Mouse (Mus musculus) MEL (cell line): ENCODE data around the gene Mfsd4b3. TPM values are rescaled to one million over a fixed set of nuclear protein-coding genes. Genes with fewer than 3 reads are reported as not detected.
"Not testable (repeated sequence)": the region's sequence is repeated elsewhere in the genome, so short reads cannot be mapped to it uniquely, and the experiment has no call there.

Experiments used
- DNase-seq: peaks from one replicate; pipeline ENCODE4 v3.0.0; 2011; ENCODE audit warnings: low read depth, low spot score
- H3K27ac ChIP-seq: 2 replicates; pipeline ENCODE4 v1.5.1; 2012; ENCODE audit warnings: low read depth, mild to moderate bottlenecking, control low read depth, low read length, moderate library complexity; ENCODE audit not compliant: control insufficient read depth
- H3K27me3 ChIP-seq, 2 experiments: fragments of 150-350 bp in 1 of 2; sonication (generic) in 1 of 2; 2 replicates each; pipeline ENCODE4 v1.6.1; 2012; ENCODE audit warnings: low read length in 2 of 2, mild to moderate bottlenecking in 2 of 2, improper control_type of control experiment in 1 of 2, moderate library complexity in 1 of 2; ENCODE audit not compliant: insufficient read depth in 2 of 2, control insufficient read depth in 1 of 2
- H3K36me3 ChIP-seq, 2 experiments: 2 replicates each; pipeline ENCODE4 v1.6.1; 2012 to 2014; ENCODE audit warnings: low read length in 2 of 2, improper control_type of control experiment in 1 of 2, inconsistent platforms in 1 of 2, mild to moderate bottlenecking in 1 of 2; ENCODE audit not compliant: insufficient read depth in 2 of 2, control insufficient read depth in 1 of 2
- H3K4me1 ChIP-seq, 2 experiments: fragments of 150-350 bp in 1 of 2; sonication (generic) in 1 of 2; 2 replicates each; pipeline ENCODE4 v1.6.1; 2012; ENCODE audit warnings: low read length in 2 of 2, improper control_type of control experiment in 1 of 2, mild to moderate bottlenecking in 1 of 2; ENCODE audit not compliant: insufficient read depth in 2 of 2, control insufficient read depth in 1 of 2
- H3K4me3 ChIP-seq, 2 experiments: fragments of 150-350 bp in 1 of 2; sonication (generic) in 1 of 2; 2 replicates each; pipeline ENCODE4 v1.5.1; 2012; ENCODE audit warnings: low read depth in 2 of 2, low read length in 2 of 2, mild to moderate bottlenecking in 2 of 2, moderate library complexity in 2 of 2, control low read depth in 1 of 2, improper control_type of control experiment in 1 of 2; ENCODE audit not compliant: control insufficient read depth in 1 of 2, insufficient read depth in 1 of 2
- H3K79me2 ChIP-seq: 2 replicates; pipeline ENCODE4 v1.6.1; 2012; ENCODE audit warnings: mild to moderate bottlenecking, low read length, moderate library complexity; ENCODE audit not compliant: control insufficient read depth, poor library complexity, insufficient read depth
- H3K9ac ChIP-seq: 2 replicates; pipeline ENCODE4 v1.6.1; 2012; ENCODE audit warnings: low read depth, mild to moderate bottlenecking, control low read depth, low read length, moderate library complexity; ENCODE audit not compliant: control insufficient read depth, poor library complexity, severe bottlenecking
- H3K9me3 ChIP-seq: fragments of 150-350 bp; sonication (generic); replicated peaks from 2 replicates; pipeline ENCODE4 v1.6.1; 2012; ENCODE audit warnings: mild to moderate bottlenecking, low read length, improper control_type of control experiment, moderate library complexity; ENCODE audit not compliant: insufficient read depth
- BHLHE40 ChIP-seq: IDR thresholded peaks from 2 replicates; pipeline ENCODE4 v1.6.1; 2012; ENCODE audit warnings: low read depth, mild to moderate bottlenecking, inconsistent platforms, low read length, improper control_type of control experiment, borderline replicate concordance
- CHD2 ChIP-seq: IDR thresholded peaks from 2 replicates; pipeline ENCODE4 v1.6.1; 2011; ENCODE audit warnings: low read length, improper control_type of control experiment
- GABPA ChIP-seq: IDR thresholded peaks from 2 replicates; pipeline ENCODE4 v1.6.1; 2012; ENCODE audit warnings: low read depth, mild to moderate bottlenecking, inconsistent platforms, low read length, improper control_type of control experiment, moderate library complexity
- GATA1 ChIP-seq: IDR thresholded peaks from 2 replicates; pipeline ENCODE4 v1.6.1; 2011; ENCODE audit warnings: low read depth, low read length, improper control_type of control experiment
- KAT2A ChIP-seq: conservative IDR thresholded peaks from 2 replicates; pipeline ENCODE4 v1.6.1; 2012; ENCODE audit warnings: low read depth, low read length, improper control_type of control experiment, inconsistent platforms
- MAFK ChIP-seq: IDR thresholded peaks from 2 replicates; pipeline ENCODE4 v1.6.1; 2011; ENCODE audit warnings: low read depth, mild to moderate bottlenecking, low read length, improper control_type of control experiment, borderline replicate concordance
- MEF2A ChIP-seq: IDR thresholded peaks from 2 replicates; pipeline ENCODE4 v1.6.1; 2014; ENCODE audit warnings: low read depth, mild to moderate bottlenecking, inconsistent platforms, low read length, improper control_type of control experiment; ENCODE audit not compliant: poor library complexity, insufficient replicate concordance, severe bottlenecking; ENCODE audit errors: extremely low read depth
- MYB ChIP-seq: IDR thresholded peaks from 2 replicates; pipeline ENCODE4 v1.6.1; 2011; ENCODE audit warnings: mild to moderate bottlenecking, low read depth, low read length, improper control_type of control experiment
- MYC ChIP-seq: IDR thresholded peaks from 2 replicates; pipeline ENCODE4 v1.6.1; 2011; ENCODE audit warnings: low read depth, mild to moderate bottlenecking, low read length, improper control_type of control experiment, moderate library complexity
- NELFE ChIP-seq: IDR thresholded peaks from 2 replicates; pipeline ENCODE4 v1.6.1; 2011; ENCODE audit warnings: low read depth, low read length, improper control_type of control experiment
- NRF1 ChIP-seq: IDR thresholded peaks from 2 replicates; pipeline ENCODE4 v1.6.1; 2014; ENCODE audit warnings: low read depth, mild to moderate bottlenecking, inconsistent platforms, low read length, improper control_type of control experiment, moderate library complexity; ENCODE audit not compliant: poor library complexity, insufficient read depth, severe bottlenecking
- POLR2A ChIP-seq, 2 experiments: IDR thresholded peaks; 2 replicates each; pipeline ENCODE4 v1.6.1; 2011 to 2012; ENCODE audit warnings: low read length in 2 of 2, mild to moderate bottlenecking in 2 of 2, control low read depth in 1 of 2, improper control_type of control experiment in 1 of 2, low read depth in 1 of 2, moderate library complexity in 1 of 2; ENCODE audit not compliant: control insufficient read depth in 1 of 2, insufficient read depth in 1 of 2, poor library complexity in 1 of 2
- RAD21 ChIP-seq: IDR thresholded peaks from 2 replicates; pipeline ENCODE4 v1.6.1; 2011; ENCODE audit warnings: mild to moderate bottlenecking, low read depth, low read length, improper control_type of control experiment
- SIN3A ChIP-seq: IDR thresholded peaks from 2 replicates; pipeline ENCODE4 v1.6.1; 2012; ENCODE audit warnings: low read length, improper control_type of control experiment, inconsistent platforms
- TAL1 ChIP-seq: IDR thresholded peaks from 2 replicates; pipeline ENCODE4 v1.6.1; 2012; ENCODE audit warnings: mild to moderate bottlenecking, inconsistent platforms, low read length, moderate library complexity, mixed read lengths
- TCF12 ChIP-seq: IDR thresholded peaks from 2 replicates; pipeline ENCODE4 v1.6.1; 2014; ENCODE audit warnings: low read depth, mild to moderate bottlenecking, inconsistent platforms, low read length, improper control_type of control experiment, moderate library complexity
- UBTF ChIP-seq: IDR thresholded peaks from 2 replicates; pipeline ENCODE4 v1.6.1; 2012; ENCODE audit warnings: low read depth, mild to moderate bottlenecking, inconsistent platforms, low read length, improper control_type of control experiment, moderate library complexity, borderline replicate concordance; ENCODE audit not compliant: insufficient read depth
- USF1 ChIP-seq: IDR thresholded peaks from 2 replicates; pipeline ENCODE4 v1.6.1; 2014; ENCODE audit warnings: low read depth, mild to moderate bottlenecking, inconsistent platforms, low read length, improper control_type of control experiment, moderate library complexity
- ZKSCAN1 ChIP-seq: IDR thresholded peaks from 2 replicates; pipeline ENCODE4 v1.6.1; 2012; ENCODE audit warnings: low read depth, mild to moderate bottlenecking, inconsistent platforms, low read length, improper control_type of control experiment, moderate library complexity
- ZMIZ1 ChIP-seq: IDR thresholded peaks from 2 replicates; pipeline ENCODE4 v1.6.1; 2012; ENCODE audit warnings: low read depth, mild to moderate bottlenecking, inconsistent platforms, low read length, improper control_type of control experiment, moderate library complexity
- polyA plus RNA-seq, 2 experiments: library from polyadenylated mRNA; stranded (reverse) in 1 of 2; unstranded in 1 of 2; fragments of >175 nt in 1 of 2; fragments of >200 nt in 1 of 2; gene quantifications; 2 replicates each; pipeline versions ENCODE4 v1.2.1 to v1.2.4; 2012; ENCODE audit warnings: low replicate concordance in 2 of 2, low read depth in 1 of 2; ENCODE audit not compliant: insufficient read length in 2 of 2, insufficient read depth in 1 of 2, missing spikeins in 1 of 2
- total RNA-seq: library from RNA; depleted of rRNA; stranded (reverse); fragments of 300-350 nt; gene quantifications from 2 replicates; pipeline ENCODE4 v1.2.3, GENCODE M21; 2012

Gene Mfsd4b3
- total and polyA plus RNA-seq, 3 experiments: not detected

DNA sequence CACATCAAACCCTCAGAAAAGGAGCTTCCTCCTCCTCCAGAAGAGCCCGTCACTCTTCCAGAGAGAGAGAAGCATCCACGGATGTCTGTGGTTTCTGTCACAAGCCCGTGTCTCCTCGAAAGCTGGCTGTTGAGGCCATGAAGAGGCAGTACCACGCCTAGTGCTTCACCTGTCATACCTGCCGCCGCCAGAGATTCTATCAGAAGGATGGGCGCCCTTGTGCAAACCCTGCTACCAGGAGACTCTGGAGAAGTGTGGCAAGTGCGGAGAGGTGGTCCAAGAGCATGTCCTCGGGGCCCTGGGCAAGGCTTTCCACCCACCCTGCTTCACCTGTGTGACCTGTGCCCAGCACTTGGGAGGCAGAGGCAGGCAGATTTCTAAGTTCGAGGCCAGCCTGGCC, 49.6 kb upstream of the Mfsd4b3 start:
- H3K27ac ChIP-seq: no peak overlapping the region
- H3K79me2 ChIP-seq: no peaks in the 10 kb centered on the region
- H3K4me3 ChIP-seq: no peak overlapping the region
- no peak overlapping the region for H3K9ac ChIP-seq
- no peak for DNase-seq
- no peaks in the 10 kb centered on the region for H3K9me3 ChIP-seq
- H3K4me1 ChIP-seq: no peaks in the 10 kb centered on the region
- TF ChIP-seq ZKSCAN1: no peak
- TF ChIP-seq GABPA: no peak
- no peak for TF ChIP-seq BHLHE40
- TF ChIP-seq MAFK: no peak
- no peak for TF ChIP-seq KAT2A
- TF ChIP-seq GATA1: no peak
- no peak for TF ChIP-seq UBTF
- no peak for TF ChIP-seq MEF2A
- TF ChIP-seq CHD2: no peak
- H3K36me3 ChIP-seq: no peaks in the 10 kb centered on the region
- H3K27me3 ChIP-seq: no peaks in the 10 kb centered on the region

DNA sequence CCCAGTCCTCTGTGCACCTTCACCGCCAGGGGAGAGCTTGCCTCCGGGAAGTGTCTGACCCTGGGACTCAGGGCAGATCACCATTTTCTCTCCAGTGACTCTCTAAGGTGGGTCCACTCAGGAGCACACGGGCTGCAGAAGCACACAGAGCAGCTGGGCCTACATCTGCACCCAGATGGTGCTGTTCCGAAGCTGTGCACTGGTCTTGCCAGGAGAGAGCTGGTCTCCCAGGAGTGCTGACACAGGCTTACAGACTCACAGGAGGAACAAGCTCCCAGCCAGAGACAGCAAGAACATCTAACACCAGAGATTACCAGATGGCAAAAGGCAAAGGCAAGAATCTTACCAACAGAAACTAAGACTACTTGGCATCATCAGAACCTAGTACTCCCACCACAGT, 48.9 kb upstream of the Mfsd4b3 start:
- not testable (repeated sequence) for H3K79me2 ChIP-seq, H3K36me3 ChIP-seq, H3K4me1 ChIP-seq, DNase-seq, H3K27ac ChIP-seq, H3K9ac ChIP-seq, H3K9me3 ChIP-seq, H3K27me3 ChIP-seq, H3K4me3 ChIP-seq

DNA sequence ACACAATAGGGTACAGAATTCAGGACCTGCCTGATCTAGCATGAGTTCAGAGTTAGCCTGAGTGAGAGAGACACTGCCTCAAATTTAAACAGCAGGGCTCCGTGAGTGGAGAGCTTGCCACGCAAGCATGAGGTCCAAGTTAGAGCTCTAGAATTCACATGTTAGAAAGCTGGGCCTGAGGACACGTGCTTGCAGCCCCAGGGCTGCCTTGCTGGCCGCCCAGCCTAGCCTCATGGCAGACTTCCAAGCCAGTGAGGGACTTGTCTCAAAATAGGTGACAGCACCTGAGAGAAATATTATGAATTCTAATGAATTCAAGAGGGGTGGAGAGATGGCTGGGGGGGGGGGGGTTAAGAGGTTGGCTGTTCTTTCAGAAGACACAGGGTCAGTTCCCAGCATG, 48.0 kb upstream of the Mfsd4b3 start:
- no peak for TF ChIP-seq MYC
- no peak for TF ChIP-seq NELFE
- no peak for TF ChIP-seq SIN3A
- no peak for TF ChIP-seq MAFK
- TF ChIP-seq TCF12: no peak
- TF ChIP-seq USF1: no peak
- no peak for TF ChIP-seq NRF1
- TF ChIP-seq TAL1: no peak
- TF ChIP-seq UBTF: no peak
- TF ChIP-seq MYB: no peak
- TF ChIP-seq CHD2: no peak
- TF ChIP-seq RAD21: no peak
- no peak for TF ChIP-seq POLR2A (IDR thresholded peaks at IDR 0.05; ENCODE audit: control insufficient read depth in 1 of 2, insufficient read depth in 1 of 2, low read depth in 1 of 2, low read length in 2 of 2, poor library complexity in 1 of 2)
- no peak for TF ChIP-seq ZMIZ1
- TF ChIP-seq GABPA: no peak
- DNase-seq: no peak
- H3K79me2 ChIP-seq: no peaks in the 10 kb centered on the region

More for the DNA sequence above, 48.0 kb upstream of the Mfsd4b3 start:
- H3K4me1 ChIP-seq: no peaks in the 10 kb centered on the region
- H3K36me3 ChIP-seq: no peaks in the 10 kb centered on the region
- no peaks in the 10 kb centered on the region for H3K9me3 ChIP-seq
- no peak overlapping the region for H3K4me3 ChIP-seq
- no peaks in the 10 kb centered on the region for H3K27me3 ChIP-seq
- no peak overlapping the region for H3K27ac ChIP-seq
- H3K9ac ChIP-seq: no peak overlapping the region
